Mouse (Mus musculus): ENCODE measurements around the gene Zfand4. TPM values are rescaled to one million over a fixed set of nuclear protein-coding genes. Genes with fewer than 3 reads are reported as not detected.
A peak's percentile ranks its signal among the peaks of the same experiment; 100 is the strongest.

Zfand4 gene
- polyA plus RNA-seq, 1 experiment from 2014 or later, result 8.2 TPM

DNA sequence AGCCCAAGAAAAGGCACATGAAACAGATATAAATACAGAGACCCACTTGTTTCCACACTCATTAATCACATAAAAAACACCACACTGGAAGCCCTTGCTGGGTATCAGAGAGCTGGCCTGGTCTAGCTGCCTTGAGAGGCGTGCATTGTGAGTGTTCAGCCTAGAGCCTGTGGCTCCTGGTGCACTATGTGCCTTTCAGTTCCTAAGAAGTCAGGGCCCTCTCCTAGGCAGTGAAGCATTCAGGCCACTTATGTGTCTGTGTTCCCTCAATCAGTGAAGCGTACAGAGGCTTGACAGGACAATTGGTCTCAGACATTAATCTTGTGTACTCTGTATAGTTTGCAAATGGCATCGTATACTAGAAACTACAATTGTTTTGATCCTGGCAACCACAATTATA lies 19.3 kb downstream of the Zfand4 start:
- Histone ChIP-seq H3K4me1 (ENCODE audit: control insufficient read depth, insufficient read depth, low read length) (no peaks in the 10 kb centered on the region), H3K27me3 (ENCODE audit: control insufficient read depth, insufficient read depth, low read depth, low read length) (no peaks in the 10 kb centered on the region), H3K4me2 (ENCODE audit: low read length) (no peak overlapping the region), H3K9me3 (replicated peaks; ENCODE audit: control insufficient read depth, low read length, poor library complexity, severe bottlenecking) (no peaks in the 10 kb centered on the region), H3K4me3 (ENCODE audit: low read depth, low read length) (no peak overlapping the region), H3K9ac (ENCODE audit: low read depth, low read length) (no peak overlapping the region), H3K36me3 (ENCODE audit: control insufficient read depth, insufficient read depth, low read length) (peaks cover 2% of the 10 kb centered on the region; the same call in 1 of the 2 replicates), H3K27ac (ENCODE audit: low read length) (no peak overlapping the region)
- ATAC-seq, result no peak
- 82% methylated on average over 3 of the region's 3 CpGs for WGBS

DNA sequence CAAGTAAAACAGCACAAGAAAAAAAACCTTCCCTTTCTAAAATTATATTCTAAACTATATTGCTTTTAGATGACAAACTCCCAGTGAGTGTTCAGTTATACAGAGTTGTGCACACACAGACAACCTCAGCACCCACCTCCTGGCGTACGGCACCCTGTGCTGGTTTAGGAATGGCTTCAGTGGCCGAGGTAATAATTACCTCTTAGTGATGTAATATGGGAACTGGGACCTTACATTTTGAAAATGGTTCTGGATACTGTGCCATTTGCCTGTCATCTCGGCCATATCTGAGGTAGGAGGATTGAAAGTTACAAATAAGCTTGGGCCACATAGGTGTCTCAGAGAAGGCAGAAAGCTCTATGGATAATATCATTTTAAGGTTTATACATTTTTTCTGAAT lies 22.3 kb downstream of the Zfand4 start:
- H3K9ac ChIP-seq (ENCODE audit: low read depth, low read length), result no peak overlapping the region
- no peak overlapping the region for H3K27ac ChIP-seq (ENCODE audit: low read length)
- WGBS, result 94% methylated on average over 4 of the region's 4 CpGs
- no peaks in the 10 kb centered on the region for H3K4me1 ChIP-seq (ENCODE audit: control insufficient read depth, insufficient read depth, low read length)
- no peak overlapping the region for H3K4me2 ChIP-seq (ENCODE audit: low read length)
- peaks cover 2% of the 10 kb centered on the region; the same call in 1 of the 2 replicates for H3K36me3 ChIP-seq (ENCODE audit: control insufficient read depth, insufficient read depth, low read length)
- no peak for ATAC-seq
- no peaks in the 10 kb centered on the region for H3K9me3 ChIP-seq (replicated peaks; ENCODE audit: control insufficient read depth, low read length, poor library complexity, severe bottlenecking)
- no peaks in the 10 kb centered on the region for H3K27me3 ChIP-seq (ENCODE audit: control insufficient read depth, insufficient read depth, low read depth, low read length)
- no peak overlapping the region for H3K4me3 ChIP-seq (ENCODE audit: low read depth, low read length)

DNA sequence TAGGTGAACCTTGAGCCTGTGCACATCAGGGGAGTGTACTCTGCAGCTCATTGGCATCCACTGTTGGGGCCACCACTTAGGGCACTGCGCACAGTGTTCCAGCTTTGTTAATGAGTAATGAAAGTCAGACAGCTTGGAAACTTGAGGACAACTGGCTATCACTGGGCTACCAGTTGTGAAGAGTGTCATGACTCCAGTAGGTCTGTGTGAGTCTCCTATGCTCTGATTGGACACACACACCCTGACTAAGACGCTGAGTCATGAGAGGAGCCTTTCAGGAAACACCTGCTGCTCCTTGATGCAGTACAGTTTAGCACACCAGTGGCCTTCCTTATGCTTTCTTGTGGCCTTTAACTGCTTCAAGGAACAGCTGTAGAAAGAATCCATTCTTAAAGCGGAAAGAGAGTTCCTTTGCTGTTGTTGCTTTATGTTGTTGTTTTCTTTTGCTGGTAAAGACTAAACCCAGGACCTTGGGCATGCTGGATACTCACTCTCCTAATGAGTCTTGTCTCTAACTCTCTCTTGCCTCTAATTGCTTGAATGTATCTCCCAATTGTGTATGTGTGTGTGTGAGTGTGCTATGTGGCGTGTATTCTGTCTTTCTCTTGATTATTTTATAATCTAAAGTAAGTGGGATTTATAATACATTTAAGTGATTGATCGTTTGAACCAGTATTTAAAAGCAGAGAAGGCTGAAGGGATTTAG lies 23.0 kb downstream of the Zfand4 start:
- H3K4me2 ChIP-seq (ENCODE audit: low read length), result no peak overlapping the region
- 85% methylated on average over 5 of the region's 5 CpGs for WGBS
- 0 out of 2 replicates have a peak, but pooled peaks cover 2% of the 10 kb centered on the region for H3K36me3 ChIP-seq (ENCODE audit: control insufficient read depth, insufficient read depth, low read length)
- no peak overlapping the region for H3K27ac ChIP-seq (ENCODE audit: low read length)
- no peak for ATAC-seq
- no peak overlapping the region for H3K4me3 ChIP-seq (ENCODE audit: low read depth, low read length)
- H3K9ac ChIP-seq (ENCODE audit: low read depth, low read length), result no peak overlapping the region
- H3K4me1 ChIP-seq (ENCODE audit: control insufficient read depth, insufficient read depth, low read length), result no peaks in the 10 kb centered on the region
- no peaks in the 10 kb centered on the region for H3K9me3 ChIP-seq (replicated peaks; ENCODE audit: control insufficient read depth, low read length, poor library complexity, severe bottlenecking)
- no peaks in the 10 kb centered on the region for H3K27me3 ChIP-seq (ENCODE audit: control insufficient read depth, insufficient read depth, low read depth, low read length)

DNA sequence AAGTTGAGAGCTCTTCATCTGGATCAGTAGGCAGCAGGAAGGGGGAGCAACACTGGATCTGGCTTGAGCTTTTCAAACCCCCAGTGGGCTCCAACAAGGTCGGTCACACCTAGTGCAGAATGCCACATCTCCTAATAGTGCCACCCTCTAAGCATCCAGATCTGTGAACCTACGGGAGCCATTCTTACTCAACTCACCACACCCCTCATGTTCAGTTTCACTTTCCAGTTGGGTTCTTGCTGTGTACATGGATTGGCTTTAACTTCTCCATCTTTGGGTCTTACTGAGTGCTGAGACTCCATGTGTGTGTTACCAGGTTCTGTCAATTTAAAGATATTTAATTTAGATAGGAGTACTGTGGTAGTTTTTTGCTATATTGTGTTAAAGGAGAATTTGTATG lies 47.4 kb downstream of the Zfand4 start:
- Histone ChIP-seq H3K27ac (ENCODE audit: low read length) (no peak overlapping the region), H3K9ac (ENCODE audit: low read depth, low read length) (no peak overlapping the region), H3K27me3 (ENCODE audit: control insufficient read depth, insufficient read depth, low read depth, low read length) (no peaks in the 10 kb centered on the region), H3K4me3 (ENCODE audit: low read depth, low read length) (no peak overlapping the region), H3K4me1 (ENCODE audit: control insufficient read depth, insufficient read depth, low read length) (no peaks in the 10 kb centered on the region), H3K4me2 (ENCODE audit: low read length) (no peak overlapping the region), H3K36me3 (ENCODE audit: control insufficient read depth, insufficient read depth, low read length) (no peaks in the 10 kb centered on the region), H3K9me3 (replicated peaks; ENCODE audit: control insufficient read depth, low read length, poor library complexity, severe bottlenecking) (no peaks in the 10 kb centered on the region)
- 95% methylated on average over 2 of the region's 2 CpGs for WGBS
- no peak for ATAC-seq

DNA sequence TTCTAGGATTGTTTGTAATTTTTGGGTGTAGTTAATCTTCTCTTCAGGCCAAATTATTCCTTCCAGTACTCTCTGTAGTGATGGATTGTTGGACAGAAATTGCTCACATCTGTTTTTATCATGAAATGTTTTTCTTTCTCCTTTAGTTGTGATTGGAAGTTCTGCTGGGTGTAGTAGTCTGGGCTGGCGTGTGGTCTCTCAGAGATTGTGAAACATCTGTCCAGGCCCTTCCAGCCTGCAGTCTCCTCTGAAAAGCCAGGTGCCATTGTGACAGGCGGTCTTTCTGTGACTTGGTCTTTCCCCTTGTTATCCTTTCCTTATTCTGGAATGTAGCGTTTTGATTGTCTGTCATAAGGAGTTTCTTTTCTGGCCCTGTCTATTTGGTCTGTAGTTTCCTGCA lies 55.2 kb downstream of the Zfand4 start:
- 83% methylated on average over 3 of the region's 3 CpGs for WGBS
- ATAC-seq, result no peak
- no peaks in the 10 kb centered on the region for H3K36me3 ChIP-seq (ENCODE audit: control insufficient read depth, insufficient read depth, low read length)
- no peak overlapping the region for H3K4me3 ChIP-seq (ENCODE audit: low read depth, low read length)
- H3K9ac ChIP-seq (ENCODE audit: low read depth, low read length), result no peak overlapping the region
- H3K9me3 ChIP-seq (replicated peaks; ENCODE audit: control insufficient read depth, low read length, poor library complexity, severe bottlenecking), result no peaks in the 10 kb centered on the region
- H3K27me3 ChIP-seq (ENCODE audit: control insufficient read depth, insufficient read depth, low read depth, low read length), result no peaks in the 10 kb centered on the region
- H3K27ac ChIP-seq (ENCODE audit: low read length), result no peak overlapping the region
- H3K4me1 ChIP-seq (ENCODE audit: control insufficient read depth, insufficient read depth, low read length), result no peaks in the 10 kb centered on the region
- no peak overlapping the region for H3K4me2 ChIP-seq (ENCODE audit: low read length)

DNA sequence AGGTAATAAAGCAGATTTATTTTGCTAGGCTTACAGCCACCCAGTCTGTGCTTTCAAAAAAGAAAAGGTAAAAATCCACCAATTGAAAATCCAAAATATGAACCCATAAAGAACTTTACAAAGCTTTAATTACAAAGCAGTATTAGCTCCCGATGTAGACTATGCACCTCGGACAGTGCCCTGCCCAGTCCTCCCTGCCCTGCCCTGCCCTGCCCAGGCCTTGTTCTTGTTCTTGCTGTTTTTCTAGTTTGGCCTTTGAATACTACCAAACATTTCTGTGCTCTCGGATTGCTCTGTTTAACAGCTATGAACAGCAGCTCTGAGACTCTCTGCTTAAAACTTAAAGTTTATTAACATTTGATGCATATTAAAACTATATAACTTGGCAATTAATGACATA lies 62.6 kb downstream of the Zfand4 start:
- H3K9me3 ChIP-seq (replicated peaks; ENCODE audit: control insufficient read depth, low read length, poor library complexity, severe bottlenecking), result no peaks in the 10 kb centered on the region
- no peak for ATAC-seq
- H3K4me3 ChIP-seq (ENCODE audit: low read depth, low read length), result no peak overlapping the region
- no peaks in the 10 kb centered on the region for H3K4me1 ChIP-seq (ENCODE audit: control insufficient read depth, insufficient read depth, low read length)
- 85% methylated on average over 3 of the region's 3 CpGs for WGBS
- no peak overlapping the region for H3K27ac ChIP-seq (ENCODE audit: low read length)
- no peaks in the 10 kb centered on the region for H3K36me3 ChIP-seq (ENCODE audit: control insufficient read depth, insufficient read depth, low read length)
- no peak overlapping the region for H3K9ac ChIP-seq (ENCODE audit: low read depth, low read length)
- H3K4me2 ChIP-seq (ENCODE audit: low read length), result no peak overlapping the region
- no peaks in the 10 kb centered on the region for H3K27me3 ChIP-seq (ENCODE audit: control insufficient read depth, insufficient read depth, low read depth, low read length)

DNA sequence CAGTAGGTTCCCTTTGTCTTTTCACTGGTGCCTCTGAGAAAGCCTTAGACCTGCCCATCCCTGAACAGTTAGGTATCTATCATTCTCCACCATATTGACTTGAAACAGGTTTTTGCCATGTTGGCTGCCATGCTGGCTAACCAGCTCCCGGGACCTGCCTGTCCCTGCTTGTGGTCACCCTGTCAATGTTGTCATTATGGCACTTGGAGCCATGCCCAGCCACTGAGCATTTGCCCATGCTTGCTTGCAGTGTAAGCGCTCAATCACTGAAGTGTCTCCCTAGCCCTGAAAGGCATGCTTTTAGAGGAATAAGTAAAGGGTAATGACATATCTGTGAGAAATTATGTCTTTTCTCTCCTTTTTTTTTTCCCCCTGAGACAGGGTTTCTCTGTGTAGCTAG lies 67.4 kb downstream of the Zfand4 start:
- H3K4me1 ChIP-seq (ENCODE audit: control insufficient read depth, insufficient read depth, low read length), result no peaks in the 10 kb centered on the region
- no peak overlapping the region for H3K27ac ChIP-seq (ENCODE audit: low read length)
- WGBS, result 85% methylated on average over 2 of the region's 2 CpGs
- H3K9ac ChIP-seq (ENCODE audit: low read depth, low read length), result no peak overlapping the region
- no peak overlapping the region for H3K4me2 ChIP-seq (ENCODE audit: low read length)
- H3K9me3 ChIP-seq (replicated peaks; ENCODE audit: control insufficient read depth, low read length, poor library complexity, severe bottlenecking), result no peaks in the 10 kb centered on the region
- no peak overlapping the region for H3K4me3 ChIP-seq (ENCODE audit: low read depth, low read length)
- no peaks in the 10 kb centered on the region for H3K36me3 ChIP-seq (ENCODE audit: control insufficient read depth, insufficient read depth, low read length)
- ATAC-seq, result no peak
- no peaks in the 10 kb centered on the region for H3K27me3 ChIP-seq (ENCODE audit: control insufficient read depth, insufficient read depth, low read depth, low read length)

DNA sequence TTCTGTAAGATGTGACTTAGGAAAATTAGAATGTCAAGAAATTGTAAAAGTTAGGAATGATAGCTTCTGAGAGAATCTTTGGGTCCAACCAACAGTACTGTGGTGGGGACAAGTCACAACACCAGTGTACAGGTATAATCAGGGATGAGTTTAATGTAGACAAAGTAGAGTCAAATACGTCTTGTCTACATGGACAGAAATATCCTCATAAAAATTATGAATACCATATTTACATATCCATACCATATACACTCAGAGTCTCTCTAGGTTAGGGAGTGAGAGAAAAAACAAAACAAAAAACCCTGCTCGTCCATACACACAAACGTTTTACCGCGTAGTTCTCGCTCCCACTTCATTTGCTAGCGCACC lies 73.4 kb downstream of the Zfand4 start:
- WGBS, result 1% methylated on average over 7 of the region's 7 CpGs
- peaks cover 19% of the 10 kb centered on the region for H3K4me1 ChIP-seq (ENCODE audit: control insufficient read depth, insufficient read depth, low read length)
- no peak; the same call in 1 of the 2 replicates for ATAC-seq

DNA sequence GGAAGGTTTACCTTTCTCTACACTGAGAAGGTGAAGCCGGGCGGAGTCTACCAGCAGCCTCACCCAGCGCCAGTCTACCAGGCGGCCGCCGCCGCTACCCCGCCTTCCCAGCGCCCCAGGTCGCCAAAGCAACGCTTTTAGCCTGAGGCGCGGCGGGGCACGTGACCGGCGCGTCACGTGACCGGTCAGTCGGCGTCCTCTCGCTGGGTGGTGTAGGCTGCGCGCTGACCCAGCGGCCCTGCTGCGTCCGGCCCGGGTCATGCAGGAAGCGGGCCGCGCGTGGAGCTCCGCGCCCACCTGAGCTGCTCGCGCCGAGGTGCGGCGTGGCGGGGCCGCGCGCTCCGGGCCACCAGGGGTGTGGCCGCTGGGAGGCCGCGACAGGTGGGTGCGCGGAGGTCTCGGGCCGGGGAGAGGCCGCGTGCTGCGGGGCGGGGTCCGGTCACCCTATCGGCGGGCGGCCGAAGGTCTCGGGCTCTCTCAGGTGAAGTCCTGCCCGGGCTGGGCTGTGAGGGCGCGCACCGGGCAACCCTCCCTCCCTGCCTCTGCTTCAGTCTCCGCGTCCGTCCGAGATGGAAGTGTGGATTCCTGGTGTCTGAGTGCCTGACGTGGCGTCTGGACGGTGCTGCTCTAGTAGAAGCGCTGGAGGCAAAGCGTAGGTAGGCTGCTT lies 73.9 kb downstream of the Zfand4 start, which contains the start of gene March8:
Gene March8, plus strand, starts transcription at position 190 of the 667 bp plus-strand sequence.
- Histone ChIP-seq H3K4me2 (ENCODE audit: low read length) (peak within 1 kb of the TSS; percentile 61), H3K27ac (ENCODE audit: low read length) (peak within 1 kb of the TSS; percentile 89), H3K36me3 (ENCODE audit: control insufficient read depth, insufficient read depth, low read length) (no peaks in the 10 kb centered on the region), H3K9ac (ENCODE audit: low read depth, low read length) (peak within 1 kb of the TSS; percentile 93), H3K27me3 (ENCODE audit: control insufficient read depth, insufficient read depth, low read depth, low read length) (no peaks in the 10 kb centered on the region), H3K4me1 (ENCODE audit: control insufficient read depth, insufficient read depth, low read length) (peaks cover 19% of the 10 kb centered on the region), H3K9me3 (replicated peaks; ENCODE audit: control insufficient read depth, low read length, poor library complexity, severe bottlenecking) (no peaks in the 10 kb centered on the region; the same call in 1 of the 2 replicates), H3K4me3 (ENCODE audit: low read depth, low read length) (peak within 1 kb of the TSS; percentile 99)
- under 1% methylated on average over 43 of the region's 75 CpGs for WGBS
- peak; percentile 95 for ATAC-seq

More for the DNA sequence above, 73.4 kb downstream of the Zfand4 start:
- H3K27me3 ChIP-seq (ENCODE audit: control insufficient read depth, insufficient read depth, low read depth, low read length), result no peaks in the 10 kb centered on the region
- H3K27ac ChIP-seq (ENCODE audit: low read length), result peak overlapping the region; percentile 89
- H3K4me2 ChIP-seq (ENCODE audit: low read length), result peak overlapping the region; percentile 61
- no peaks in the 10 kb centered on the region; the same call in 1 of the 2 replicates for H3K9me3 ChIP-seq (replicated peaks; ENCODE audit: control insufficient read depth, low read length, poor library complexity, severe bottlenecking)
- peak overlapping the region; percentile 99 for H3K4me3 ChIP-seq (ENCODE audit: low read depth, low read length)
- H3K36me3 ChIP-seq (ENCODE audit: control insufficient read depth, insufficient read depth, low read length), result no peaks in the 10 kb centered on the region
- H3K9ac ChIP-seq (ENCODE audit: low read depth, low read length), result peak overlapping the region; percentile 93

Measured in midbrain, embryonic 16.5 days (tissue).